Mouse (Mus musculus) embryonic facial prominence, embryonic 11.5 days (tissue): ENCODE measurements at regions not wholly inside any gene's neighbourhood (a gene's known extent, or its start where the extent isn't known, plus 50 kb on each side); places are given as distances from the start of the nearest gene placed in this dataset.

Experiments used
- ATAC-seq: fragments of 200-750 bp; cut with Nextera tagmentation; replicated peaks from 2 replicates; pipeline ENCODE4 v1.8.0; 2017; ENCODE audit warnings: low read depth; ENCODE audit not compliant: insufficient number of reproducible peaks, low FRiP score, low TSS enrichment
- DNase-seq: peaks from one replicate; pipeline ENCODE4 v3.0.0-alpha.2; 2015; ENCODE audit warnings: low spot score
- H3K27ac ChIP-seq: fragments of 300-500 bp; sonication (generic); replicated peaks from 2 replicates; pipeline ENCODE4 v1.5.1; 2014; ENCODE audit warnings: mild to moderate bottlenecking, low read depth, low read length, control low read depth
- H3K27me3 ChIP-seq: fragments of 300-500 bp; sonication (generic); 2 replicates; pipeline ENCODE4 v1.6.1; 2014; ENCODE audit warnings: mild to moderate bottlenecking, low read length, moderate library complexity, mixed read lengths; ENCODE audit not compliant: control insufficient read depth, insufficient read depth
- H3K36me3 ChIP-seq: fragments of 300-500 bp; sonication (generic); replicated peaks from 2 replicates; pipeline ENCODE4 v1.6.1; 2014; ENCODE audit warnings: low read depth, mild to moderate bottlenecking, low read length, moderate library complexity, mixed read lengths; ENCODE audit not compliant: control insufficient read depth, insufficient read depth
- H3K4me1 ChIP-seq: fragments of 300-500 bp; sonication (generic); 2 replicates; pipeline ENCODE4 v1.6.1; 2014; ENCODE audit warnings: low read length, mixed read lengths; ENCODE audit not compliant: control insufficient read depth, insufficient read depth
- H3K4me2 ChIP-seq: fragments of 300-500 bp; sonication (generic); 2 replicates; pipeline ENCODE4 v1.6.1; 2014; ENCODE audit warnings: low read depth, mild to moderate bottlenecking, control low read depth, low read length, moderate library complexity
- H3K4me3 ChIP-seq: fragments of 300-500 bp; sonication (generic); 2 replicates; pipeline ENCODE4 v1.5.1; 2014; ENCODE audit warnings: low read depth, low read length, control low read depth
- H3K9ac ChIP-seq: fragments of 300-500 bp; sonication (generic); replicated peaks from 2 replicates; pipeline ENCODE4 v1.6.1; 2014; ENCODE audit warnings: mild to moderate bottlenecking, control low read depth, low read length
- H3K9me3 ChIP-seq: fragments of 300-500 bp; sonication (generic); replicated peaks from 2 replicates; pipeline ENCODE4 v1.6.1; 2016; ENCODE audit warnings: mild to moderate bottlenecking, low read length, inconsistent platforms, mixed read lengths; ENCODE audit not compliant: control insufficient read depth
- WGBS: fragments of 180-500 bp; shearing (Covaris S2); extraction: QIAGEN DNeasy Blood & Tissue Kit; methylation state at CpG from one replicate; pipeline ENCODE4 v1.1.7; 2014; 5-methylcytosine and 5-hydroxymethylcytosine counted together

- WGBS, result 63% methylated on average over 2 of the region's 2 CpGs
- H3K9me3 ChIP-seq, result no peaks in the 10 kb centered on the region
- H3K4me2 ChIP-seq, result no peak overlapping the region
- H3K4me3 ChIP-seq, result no peak overlapping the region
- no peak for ATAC-seq
- no peak overlapping the region for H3K27ac ChIP-seq
- DNase-seq, result peak; percentile 2
- H3K9ac ChIP-seq, result no peak overlapping the region
- no peaks in the 10 kb centered on the region for H3K4me1 ChIP-seq
- H3K27me3 ChIP-seq, result no peaks in the 10 kb centered on the region
- H3K36me3 ChIP-seq, result no peaks in the 10 kb centered on the region
These were observed 106.8 kb upstream of the Xcl1 start for GRCm38 (mm10) chr1:165042105-165042504.

GRCm38 (mm10) chr1:165036631-165037030 lies 101.3 kb upstream of the Xcl1 start:
- ATAC-seq (no peak), DNase-seq (no peak)
- Histone ChIP-seq H3K27ac (no peak overlapping the region), H3K27me3 (no peaks in the 10 kb centered on the region), H3K9me3 (no peaks in the 10 kb centered on the region), H3K36me3 (no peaks in the 10 kb centered on the region), H3K9ac (no peak overlapping the region), H3K4me1 (no peaks in the 10 kb centered on the region), H3K4me2 (no peak overlapping the region), H3K4me3 (no peak overlapping the region)
- WGBS, result 70% methylated on average over 3 of the region's 3 CpGs

- WGBS, result 76% methylated on average over 1 of the region's 1 CpGs
- Histone ChIP-seq H3K4me1 (no peaks in the 10 kb centered on the region), H3K4me3 (no peak overlapping the region), H3K4me2 (no peak overlapping the region), H3K9me3 (no peaks in the 10 kb centered on the region), H3K27me3 (no peaks in the 10 kb centered on the region), H3K27ac (no peak overlapping the region), H3K36me3 (no peaks in the 10 kb centered on the region), H3K9ac (no peak overlapping the region)
- ATAC-seq (no peak), DNase-seq (no peak)
These were observed 100.3 kb upstream of the Xcl1 start for GRCm38 (mm10) chr1:165035618-165036017.

GRCm38 (mm10) chr1:165020960-165021563 lies 85.7 kb upstream of the Xcl1 start:
- Histone ChIP-seq H3K4me3 (no peak overlapping the region), H3K4me2 (no peak overlapping the region), H3K27ac (no peak overlapping the region), H3K36me3 (no peaks in the 10 kb centered on the region), H3K4me1 (no peaks in the 10 kb centered on the region), H3K9ac (no peak overlapping the region), H3K9me3 (no peaks in the 10 kb centered on the region), H3K27me3 (no peaks in the 10 kb centered on the region)
- ATAC-seq (no peak), DNase-seq (no peak)
- WGBS, result 75% methylated on average over 10 of the region's 10 CpGs

GRCm38 (mm10) chr1:165018692-165019309 lies 83.5 kb upstream of the Xcl1 start:
- Histone ChIP-seq H3K4me1 (no peaks in the 10 kb centered on the region), H3K27ac (no peak overlapping the region), H3K27me3 (no peaks in the 10 kb centered on the region), H3K9me3 (no peaks in the 10 kb centered on the region), H3K36me3 (no peaks in the 10 kb centered on the region), H3K4me2 (peak overlapping the region; percentile 36), H3K9ac (peak overlapping the region; percentile 47), H3K4me3 (peak overlapping the region; percentile 25)
- DNase-seq (peak; percentile 84), ATAC-seq (peak; percentile 92)
- 13% methylated on average over 16 of the region's 16 CpGs for WGBS

GRCm38 (mm10) chr1:165018236-165018635 lies 82.9 kb upstream of the Xcl1 start:
- H3K9ac ChIP-seq, result no peak overlapping the region
- no peaks in the 10 kb centered on the region for H3K4me1 ChIP-seq
- no peak for DNase-seq
- H3K4me2 ChIP-seq, result no peak overlapping the region
- H3K9me3 ChIP-seq, result no peaks in the 10 kb centered on the region
- WGBS, result 86% methylated on average over 4 of the region's 4 CpGs
- no peak overlapping the region for H3K4me3 ChIP-seq
- H3K27me3 ChIP-seq, result no peaks in the 10 kb centered on the region
- no peaks in the 10 kb centered on the region for H3K36me3 ChIP-seq
- H3K27ac ChIP-seq, result no peak overlapping the region
- no peak for ATAC-seq

- Histone ChIP-seq H3K9me3 (no peaks in the 10 kb centered on the region), H3K4me3 (no peak overlapping the region), H3K4me1 (no peaks in the 10 kb centered on the region), H3K27ac (no peak overlapping the region), H3K9ac (no peak overlapping the region), H3K4me2 (no peak overlapping the region), H3K27me3 (no peaks in the 10 kb centered on the region), H3K36me3 (no peaks in the 10 kb centered on the region)
- no peak for ATAC-seq
- WGBS, result 88% methylated on average over 6 of the region's 6 CpGs
- DNase-seq, result peak; percentile 10
These were observed 82.5 kb upstream of the Xcl1 start for GRCm38 (mm10) chr1:165017793-165018192.

GRCm38 (mm10) chr1:165014328-165014727 lies 79.0 kb upstream of the Xcl1 start:
- H3K4me2 ChIP-seq, result no peak overlapping the region
- no peaks in the 10 kb centered on the region for H3K9me3 ChIP-seq
- H3K9ac ChIP-seq, result no peak overlapping the region
- no peaks in the 10 kb centered on the region for H3K4me1 ChIP-seq
- DNase-seq (no peak), ATAC-seq (no peak)
- no peak overlapping the region for H3K4me3 ChIP-seq
- WGBS, result 85% methylated on average over 1 of the region's 1 CpGs
- no peaks in the 10 kb centered on the region for H3K36me3 ChIP-seq
- no peak overlapping the region for H3K27ac ChIP-seq
- no peaks in the 10 kb centered on the region for H3K27me3 ChIP-seq
